Comparison of ENCODE assay signal across 11 mouse cellular contexts in genomic region chr11:117292446-117292845, GRCm38 (mm10).
DNase-seq lines count a peak whose midpoint lies in the region; ATAC-seq lines count a peak whose summit lies in the region.
"Had no signal": no experiment of that assay in that cellular context is flagged by ENCODE, and none has a peak within 500 bp of the region (broad histone marks: within the 10 kb centered on the region; RNA-seq: fewer than 3 reads in every experiment).

No protein-coding gene starts in this region.

- peak; percentile 28 for DNase-seq in adrenal gland, postnatal 14 days
- no peak for DNase-seq in adrenal gland, postnatal 10 days
- peak; percentile 73 to 84 for DNase-seq in CD8-positive naive resting alpha-beta T cell, adult 2 months (ENCODE audit: low read depth in 2 of 2, low spot score in 2 of 2)
- DNase-seq in kidney, adult 9 months, result no peak
- no peak for DNase-seq in left cerebral cortex, adult 18-20 months (ENCODE audit: low spot score in 2 of 2)
- DNase-seq in adrenal gland, adult 2 months, result no peak
- DNase-seq: adrenal gland, adult 8-10 months; cerebellum, adult 11-12 months; kidney, adult 18-20 months had no signal

- ATAC-seq in inflammation-experienced regulatory T-cells, adult 6 months, result peak; percentile 96
- ATAC-seq in neutrophil, adult 5-6 weeks (ENCODE audit: extremely low read depth, insufficient number of reproducible peaks, low FRiP score, poor library complexity, severe bottlenecking), result peak; percentile 28; the same call in 1 of the 2 replicates

Comparison
In these comparisons a context has a peak if more than half of its experiments do, and no peak if none do; other contexts are left out.
1. DNase-seq: peak in adrenal gland, postnatal 14 days (single experiment) and CD8-positive naive resting alpha-beta T cell, adult 2 months (2 of 2); none in adrenal gland, postnatal 10 days (single experiment), kidney, adult 9 months (single experiment), left cerebral cortex, adult 18-20 months (0 of 2) and adrenal gland, adult 2 months (single experiment).